Mouse (Mus musculus): Measurements from ENCODE around the gene Fam69b. TPM values are rescaled to one million over a fixed set of nuclear protein-coding genes. Genes with fewer than 3 reads are reported as not detected.

Fam69b gene
- polyA plus RNA-seq, 1 experiment from 2014 or later = 40.4 TPM

GRCm38 (mm10) chr2:26598462-26598861, 29.8 kb upstream of the Fam69b start:
- Histone ChIP-seq H3K27me3 (ENCODE audit: control insufficient read depth, insufficient read depth, low read length) (no peaks in the 10 kb centered on the region), H3K4me1 (ENCODE audit: control insufficient read depth, insufficient read depth, low read length) (no peaks in the 10 kb centered on the region), H3K9ac (replicated peaks; ENCODE audit: low read length) (no peak overlapping the region), H3K9me3 (replicated peaks; ENCODE audit: control insufficient read depth, low read length) (no peaks in the 10 kb centered on the region), H3K27ac (replicated peaks; ENCODE audit: low read depth, low read length) (no peak overlapping the region), H3K4me2 (ENCODE audit: low read depth, low read length) (no peak overlapping the region), H3K36me3 (replicated peaks; ENCODE audit: control insufficient read depth, insufficient read depth, low read depth, low read length) (no peaks in the 10 kb centered on the region), H3K4me3 (ENCODE audit: low read depth, low read length) (no peak overlapping the region)
- no peak for ATAC-seq (replicated peaks; ENCODE audit: insufficient number of reproducible peaks, low FRiP score, low TSS enrichment, low read depth)
- no peak for DNase-seq (ENCODE audit: low spot score)
- 71% methylated on average over 3 of the region's 3 CpGs for WGBS

- no peak overlapping the region for H3K9ac ChIP-seq (replicated peaks; ENCODE audit: low read length)
- H3K27me3 ChIP-seq (ENCODE audit: control insufficient read depth, insufficient read depth, low read length) = no peaks in the 10 kb centered on the region; the same call in 1 of the 2 replicates
- DNase-seq (ENCODE audit: low spot score) (no peak), ATAC-seq (replicated peaks; ENCODE audit: insufficient number of reproducible peaks, low FRiP score, low TSS enrichment, low read depth) (no peak)
- no peak overlapping the region for H3K4me2 ChIP-seq (ENCODE audit: low read depth, low read length)
- H3K9me3 ChIP-seq (replicated peaks; ENCODE audit: control insufficient read depth, low read length) = no peaks in the 10 kb centered on the region
- no peak overlapping the region for H3K4me3 ChIP-seq (ENCODE audit: low read depth, low read length)
- WGBS = 83% methylated on average over 4 of the region's 4 CpGs
- H3K4me1 ChIP-seq (ENCODE audit: control insufficient read depth, insufficient read depth, low read length) = no peaks in the 10 kb centered on the region; the same call in 1 of the 2 replicates
- no peaks in the 10 kb centered on the region for H3K36me3 ChIP-seq (replicated peaks; ENCODE audit: control insufficient read depth, insufficient read depth, low read depth, low read length)
- no peak overlapping the region for H3K27ac ChIP-seq (replicated peaks; ENCODE audit: low read depth, low read length)
Observed at GRCm38 (mm10) chr2:26599965-26600364, 28.3 kb upstream of the Fam69b start.

GRCm38 (mm10) chr2:26600664-26601063, 27.6 kb upstream of the Fam69b start:
- Histone ChIP-seq H3K27me3 (ENCODE audit: control insufficient read depth, insufficient read depth, low read length) (no peaks in the 10 kb centered on the region; the same call in 1 of the 2 replicates), H3K4me2 (ENCODE audit: low read depth, low read length) (no peak overlapping the region), H3K9ac (replicated peaks; ENCODE audit: low read length) (no peak overlapping the region), H3K4me1 (ENCODE audit: control insufficient read depth, insufficient read depth, low read length) (no peaks in the 10 kb centered on the region; the same call in 1 of the 2 replicates), H3K9me3 (replicated peaks; ENCODE audit: control insufficient read depth, low read length) (no peaks in the 10 kb centered on the region), H3K4me3 (ENCODE audit: low read depth, low read length) (no peak overlapping the region), H3K27ac (replicated peaks; ENCODE audit: low read depth, low read length) (no peak overlapping the region), H3K36me3 (replicated peaks; ENCODE audit: control insufficient read depth, insufficient read depth, low read depth, low read length) (no peaks in the 10 kb centered on the region)
- 68% methylated on average over 2 of the region's 2 CpGs for WGBS
- no peak for ATAC-seq (replicated peaks; ENCODE audit: insufficient number of reproducible peaks, low FRiP score, low TSS enrichment, low read depth)
- DNase-seq (ENCODE audit: low spot score) = no peak

- H3K9me3 ChIP-seq (replicated peaks; ENCODE audit: control insufficient read depth, low read length) = no peaks in the 10 kb centered on the region
- no peak overlapping the region for H3K27ac ChIP-seq (replicated peaks; ENCODE audit: low read depth, low read length)
- no peak for ATAC-seq (replicated peaks; ENCODE audit: insufficient number of reproducible peaks, low FRiP score, low TSS enrichment, low read depth)
- no peaks in the 10 kb centered on the region; the same call in 1 of the 2 replicates for H3K4me1 ChIP-seq (ENCODE audit: control insufficient read depth, insufficient read depth, low read length)
- H3K27me3 ChIP-seq (ENCODE audit: control insufficient read depth, insufficient read depth, low read length) = no peaks in the 10 kb centered on the region; the same call in 1 of the 2 replicates
- no peak overlapping the region for H3K4me3 ChIP-seq (ENCODE audit: low read depth, low read length)
- H3K4me2 ChIP-seq (ENCODE audit: low read depth, low read length) = no peak overlapping the region
- no peak overlapping the region for H3K9ac ChIP-seq (replicated peaks; ENCODE audit: low read length)
- DNase-seq (ENCODE audit: low spot score) = no peak
- 76% methylated on average over 1 of the region's 1 CpGs for WGBS
- H3K36me3 ChIP-seq (replicated peaks; ENCODE audit: control insufficient read depth, insufficient read depth, low read depth, low read length) = no peaks in the 10 kb centered on the region
Observed at GRCm38 (mm10) chr2:26601595-26601994, 26.7 kb upstream of the Fam69b start.

- H3K4me3 ChIP-seq (ENCODE audit: low read depth, low read length) = no peak overlapping the region
- DNase-seq (ENCODE audit: low spot score) = no peak
- 84% methylated on average over 5 of the region's 5 CpGs for WGBS
- no peak overlapping the region for H3K27ac ChIP-seq (replicated peaks; ENCODE audit: low read depth, low read length)
- no peak for ATAC-seq (replicated peaks; ENCODE audit: insufficient number of reproducible peaks, low FRiP score, low TSS enrichment, low read depth)
- no peaks in the 10 kb centered on the region for H3K9me3 ChIP-seq (replicated peaks; ENCODE audit: control insufficient read depth, low read length)
- no peak overlapping the region for H3K9ac ChIP-seq (replicated peaks; ENCODE audit: low read length)
- no peak overlapping the region for H3K4me2 ChIP-seq (ENCODE audit: low read depth, low read length)
- no peaks in the 10 kb centered on the region; the same call in 1 of the 2 replicates for H3K4me1 ChIP-seq (ENCODE audit: control insufficient read depth, insufficient read depth, low read length)
- no peaks in the 10 kb centered on the region for H3K36me3 ChIP-seq (replicated peaks; ENCODE audit: control insufficient read depth, insufficient read depth, low read depth, low read length)
- H3K27me3 ChIP-seq (ENCODE audit: control insufficient read depth, insufficient read depth, low read length) = no peaks in the 10 kb centered on the region; the same call in 1 of the 2 replicates
Observed at GRCm38 (mm10) chr2:26602631-26603030, 25.6 kb upstream of the Fam69b start.

GRCm38 (mm10) chr2:26603159-26603558, 25.1 kb upstream of the Fam69b start:
- H3K4me1 ChIP-seq (ENCODE audit: control insufficient read depth, insufficient read depth, low read length) = no peaks in the 10 kb centered on the region; the same call in 1 of the 2 replicates
- H3K9me3 ChIP-seq (replicated peaks; ENCODE audit: control insufficient read depth, low read length) = no peaks in the 10 kb centered on the region
- H3K36me3 ChIP-seq (replicated peaks; ENCODE audit: control insufficient read depth, insufficient read depth, low read depth, low read length) = no peaks in the 10 kb centered on the region
- DNase-seq (ENCODE audit: low spot score) = no peak
- peak overlapping the region; percentile 77 for H3K9ac ChIP-seq (replicated peaks; ENCODE audit: low read length)
- ATAC-seq (replicated peaks; ENCODE audit: insufficient number of reproducible peaks, low FRiP score, low TSS enrichment, low read depth) = no peak
- no peaks in the 10 kb centered on the region; the same call in 1 of the 2 replicates for H3K27me3 ChIP-seq (ENCODE audit: control insufficient read depth, insufficient read depth, low read length)
- H3K4me2 ChIP-seq (ENCODE audit: low read depth, low read length) = peak overlapping the region; percentile 91
- H3K27ac ChIP-seq (replicated peaks; ENCODE audit: low read depth, low read length) = no peak overlapping the region
- WGBS = 16% methylated on average over 6 of the region's 6 CpGs
- H3K4me3 ChIP-seq (ENCODE audit: low read depth, low read length) = peak overlapping the region; percentile 54

GRCm38 (mm10) chr2:26603720-26604671, 24.3 kb upstream of the Fam69b start, which contains the start of gene Agpat2:
TSS of gene Agpat2 (minus strand) at chr2:26604417.
- H3K4me1 ChIP-seq (ENCODE audit: control insufficient read depth, insufficient read depth, low read length) = no peaks in the 10 kb centered on the region; the same call in 1 of the 2 replicates
- peak within 1 kb of the TSS; percentile 77 for H3K9ac ChIP-seq (replicated peaks; ENCODE audit: low read length)
- H3K36me3 ChIP-seq (replicated peaks; ENCODE audit: control insufficient read depth, insufficient read depth, low read depth, low read length) = no peaks in the 10 kb centered on the region
- H3K4me2 ChIP-seq (ENCODE audit: low read depth, low read length) = peak within 1 kb of the TSS; percentile 91
- ATAC-seq (replicated peaks; ENCODE audit: insufficient number of reproducible peaks, low FRiP score, low TSS enrichment, low read depth) = peak; percentile 63
- peak within 1 kb of the TSS; percentile 54 for H3K4me3 ChIP-seq (ENCODE audit: low read depth, low read length)
- under 1% methylated on average over 81 of the region's 103 CpGs for WGBS
- H3K27me3 ChIP-seq (ENCODE audit: control insufficient read depth, insufficient read depth, low read length) = no peaks in the 10 kb centered on the region; the same call in 1 of the 2 replicates
- peak; percentile 77 for DNase-seq (ENCODE audit: low spot score)
- H3K27ac ChIP-seq (replicated peaks; ENCODE audit: low read depth, low read length) = no peak within 1 kb of the TSS
- H3K9me3 ChIP-seq (replicated peaks; ENCODE audit: control insufficient read depth, low read length) = no peaks in the 10 kb centered on the region

GRCm38 (mm10) chr2:26605331-26605730, 22.9 kb upstream of the Fam69b start:
- Histone ChIP-seq H3K27ac (replicated peaks; ENCODE audit: low read depth, low read length) (no peak overlapping the region), H3K4me1 (ENCODE audit: control insufficient read depth, insufficient read depth, low read length) (no peaks in the 10 kb centered on the region; the same call in 1 of the 2 replicates), H3K36me3 (replicated peaks; ENCODE audit: control insufficient read depth, insufficient read depth, low read depth, low read length) (no peaks in the 10 kb centered on the region), H3K9me3 (replicated peaks; ENCODE audit: control insufficient read depth, low read length) (no peaks in the 10 kb centered on the region), H3K9ac (replicated peaks; ENCODE audit: low read length) (no peak overlapping the region), H3K4me3 (ENCODE audit: low read depth, low read length) (no peak overlapping the region), H3K4me2 (ENCODE audit: low read depth, low read length) (no peak overlapping the region), H3K27me3 (ENCODE audit: control insufficient read depth, insufficient read depth, low read length) (no peaks in the 10 kb centered on the region; the same call in 1 of the 2 replicates)
- 78% methylated on average over 8 of the region's 8 CpGs for WGBS
- DNase-seq (ENCODE audit: low spot score) (no peak), ATAC-seq (replicated peaks; ENCODE audit: insufficient number of reproducible peaks, low FRiP score, low TSS enrichment, low read depth) (no peak)
